Mouse (Mus musculus) cortical plate, adult 2 months (tissue): Measurements from ENCODE around the gene Jagn1.

ENCODE experiments used
- CTCF ChIP-seq: fragments of 200-500 bp; IDR thresholded peaks from 2 replicates; pipeline ENCODE4 v1.5.1; 2011; ENCODE audit warnings: mild to moderate bottlenecking, control low read depth, low read length; ENCODE audit not compliant: insufficient read depth; ENCODE audit errors: extremely low read depth
- POLR2A ChIP-seq: fragments of 200-500 bp; IDR thresholded peaks from 2 replicates; pipeline ENCODE4 v1.6.1; 2011; ENCODE audit warnings: mild to moderate bottlenecking, low read length, control low read depth; ENCODE audit not compliant: insufficient read depth; ENCODE audit errors: extremely low read depth

GRCm38 (mm10) chr6:113394811-113395210 is 47.6 kb upstream of the Jagn1 start:
- no peak for TF ChIP-seq CTCF
- TF ChIP-seq POLR2A = no peak
